Mouse (Mus musculus) embryonic fibroblast, embryonic 13.5 days (primary cell): ENCODE measurements around the gene Dsn1.

ENCODE experiments used
- CTCF ChIP-seq: IDR thresholded peaks from 2 replicates; pipeline ENCODE4 v1.5.1; 2011; ENCODE audit warnings: mild to moderate bottlenecking, control low read depth, low read length, moderate library complexity, borderline replicate concordance; ENCODE audit not compliant: insufficient read depth
- POLR2A ChIP-seq: IDR thresholded peaks from 2 replicates; pipeline ENCODE4 v1.6.1; 2011; ENCODE audit warnings: low read depth, mild to moderate bottlenecking, control low read depth, low read length, moderate library complexity

DNA sequence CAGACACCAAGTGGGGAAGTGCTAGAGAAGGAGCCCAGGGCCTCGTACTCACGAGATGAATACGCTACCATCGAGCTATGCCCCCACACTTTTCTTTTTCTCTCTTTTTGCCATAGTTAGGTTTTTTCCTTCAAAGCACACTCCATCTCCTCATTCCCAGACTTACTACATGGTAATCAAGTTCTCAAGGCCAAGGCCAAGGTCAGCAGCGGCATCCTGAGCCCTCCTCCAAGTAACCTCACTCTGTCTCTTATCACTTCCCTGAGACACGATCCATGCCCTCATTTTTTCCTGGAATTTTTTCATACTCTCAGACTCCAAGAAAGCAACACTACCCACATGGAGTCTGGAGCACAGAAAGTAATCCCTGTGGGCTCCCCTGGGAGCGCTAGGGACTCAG is 43.1 kb downstream of the Dsn1 start:
- TF ChIP-seq POLR2A: no peak
- no peak for TF ChIP-seq CTCF
